Mouse (Mus musculus) T-helper 17 cell (primary cell): ENCODE measurements around the gene Scgb2a2.
"Not testable (repeated sequence)": the region's sequence is repeated elsewhere in the genome, so short reads cannot be mapped to it uniquely, and the experiment has no call there.

ENCODE experiments used
- in situ Hi-C, 2 experiments: fragments of 300-600 bp; cut with MboI, MseI; formaldehyde crosslinking; loops; 1 replicate in 1 of 2; 2 replicates in 1 of 2; pipeline ENCODE4 v1.15.1; 2025; ENCODE audit warnings: high pct_unique_total_duplicates in 2 of 2

Scgb2a2 gene

GRCm38 (mm10) chr19:9847262-9847661, at the start of gene Scgb2a2:
TSS of gene Scgb2a2 (plus strand) at chr19:9847562.
- in situ Hi-C loops, result loop anchor here (10.0 to 25.0 kb wide), 3 partner anchors 702 to 992 kb away; partner anchors contain the start of gene Lrrn4cl (in 1 of the 2)

- in situ Hi-C loops, result loop anchor here in 1 of 2 experiments (25.0 kb wide), 1 partner anchor 824 kb away; no protein-coding TSS in a partner anchor
Observed at GRCm38 (mm10) chr19:9836581-9837340, 10.6 kb upstream of the Scgb2a2 start.

GRCm38 (mm10) chr19:9837341-9837715, 10.0 kb upstream of the Scgb2a2 start:
- in situ Hi-C loops, result loop anchor here in 1 of 2 experiments (25.0 kb wide), 1 partner anchor 825 kb away; no protein-coding TSS in a partner anchor

- in situ Hi-C loops, result loop anchor here (10.0 to 25.0 kb wide), 4 partner anchors 705 to 1012 kb away; partner anchors contain the start of genes AC129217.1 (in 1 of the 2), Bscl2 (in 1 of the 2), Gng3 (in 1 of the 2) and Lrrn4cl (in 1 of the 2)
Observed at GRCm38 (mm10) chr19:9849368-9850075, 2.2 kb downstream of the Scgb2a2 start.

- in situ Hi-C loops, result loop anchor here in 1 of 2 experiments (25.0 kb wide), 1 partner anchor 1024 kb away; the partner anchor contains the start of genes AC129217.1, Bscl2 and Gng3
Observed at GRCm38 (mm10) chr19:9860821-9861220, 13.5 kb downstream of the Scgb2a2 start.

- in situ Hi-C loops, result loop anchor here in 1 of 2 experiments (25.0 kb wide), 1 partner anchor 1028 kb away; the partner anchor contains the start of genes AC129217.1, Bscl2 and Gng3
Observed at GRCm38 (mm10) chr19:9864856-9865255, 17.5 kb downstream of the Scgb2a2 start.

GRCm38 (mm10) chr19:9865466-9865865, 18.1 kb downstream of the Scgb2a2 start:
- in situ Hi-C loops, result loop anchor here in 1 of 2 experiments (25.0 kb wide), 1 partner anchor 1028 kb away; the partner anchor contains the start of genes AC129217.1, Bscl2 and Gng3

- in situ Hi-C loops, result no loop called here
Observed at GRCm38 (mm10) chr19:9878186-9878835, 30.9 kb downstream of the Scgb2a2 start.

GRCm38 (mm10) chr19:9886348-9886747, 39.0 kb downstream of the Scgb2a2 start:
- in situ Hi-C loops, result no loop called here

GRCm38 (mm10) chr19:9886771-9887170, 39.4 kb downstream of the Scgb2a2 start:
- in situ Hi-C loops, result no loop called here

GRCm38 (mm10) chr19:9896067-9896466, 48.7 kb downstream of the Scgb2a2 start:
- in situ Hi-C loops, result loop anchor here in 1 of 2 experiments (5.0 kb wide), 1 partner anchor 311 kb away; no protein-coding TSS in a partner anchor

- in situ Hi-C loops, result loop anchor here in 1 of 2 experiments (5.0 kb wide), 1 partner anchor 309 kb away; no protein-coding TSS in a partner anchor
Observed at GRCm38 (mm10) chr19:9898339-9899066, 51.1 kb downstream of the Scgb2a2 start.

- in situ Hi-C loops, result loop anchor here in 1 of 2 experiments (5.0 kb wide), 1 partner anchor 308 kb away; no protein-coding TSS in a partner anchor
Observed at GRCm38 (mm10) chr19:9899072-9899779, 51.9 kb downstream of the Scgb2a2 start, which contains the start of gene Incenp. TSS of gene Incenp (minus strand) at chr19:9899551.

- in situ Hi-C loops, result loop anchor here in 1 of 2 experiments (5.0 kb wide), 1 partner anchor 308 kb away; no protein-coding TSS in a partner anchor
Observed at GRCm38 (mm10) chr19:9899780-9900146, 52.4 kb downstream of the Scgb2a2 start.

- in situ Hi-C loops, result not testable (repeated sequence)
Observed at GRCm38 (mm10) chr19:9900696-9901095, 53.3 kb downstream of the Scgb2a2 start.
